Mouse (Mus musculus) adrenal gland (tissue): Measurements from ENCODE around the gene Nuak2.

Experiments
- intact Hi-C: fragments of 180-260 bp; cut with DNase I; formaldehyde crosslinking; loops from one replicate; pipeline ENCODE4 v1.15.1; 2025

Nuak2 gene

DNA sequence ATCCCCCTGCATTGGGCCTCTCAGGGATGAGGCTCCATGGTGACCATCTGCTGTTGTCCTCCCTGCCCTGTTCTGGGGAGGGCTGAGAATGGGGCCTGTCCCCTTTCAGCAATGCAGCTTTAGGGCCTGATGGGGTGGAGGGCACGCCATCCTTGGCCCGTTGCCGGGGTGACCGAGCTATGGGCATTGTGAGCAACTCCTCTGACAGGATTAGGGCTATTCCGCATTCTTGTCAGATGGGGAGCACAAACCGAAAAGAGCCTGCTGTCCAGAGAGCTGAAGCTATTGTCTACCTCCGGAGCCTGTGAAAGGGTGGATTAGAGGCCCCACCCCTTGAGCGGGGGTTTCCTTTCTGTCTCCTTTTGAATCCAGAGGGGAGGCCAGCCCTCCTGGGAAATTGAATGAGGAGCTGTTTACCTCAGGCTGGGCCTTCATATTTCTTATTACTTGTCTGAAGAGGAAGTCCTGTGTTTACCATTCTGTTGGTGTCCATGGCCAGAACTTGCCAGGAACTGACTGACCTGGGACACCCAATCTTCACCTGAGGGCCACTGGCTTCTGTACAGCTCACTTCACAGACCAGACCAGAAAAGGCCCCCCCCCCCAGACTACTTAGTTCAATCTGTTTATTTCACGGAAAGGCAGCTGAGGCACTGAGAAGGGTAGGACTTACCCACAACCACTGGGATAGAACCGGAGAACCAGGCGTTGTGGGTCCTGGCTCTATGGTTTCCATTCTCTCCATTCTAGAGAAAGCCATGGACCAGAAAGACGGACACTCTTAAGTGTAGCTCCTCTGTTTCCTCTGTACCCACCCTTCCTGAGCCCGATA, 7.0 kb downstream of the Nuak2 start:
- intact Hi-C loops = no loop called here

DNA sequence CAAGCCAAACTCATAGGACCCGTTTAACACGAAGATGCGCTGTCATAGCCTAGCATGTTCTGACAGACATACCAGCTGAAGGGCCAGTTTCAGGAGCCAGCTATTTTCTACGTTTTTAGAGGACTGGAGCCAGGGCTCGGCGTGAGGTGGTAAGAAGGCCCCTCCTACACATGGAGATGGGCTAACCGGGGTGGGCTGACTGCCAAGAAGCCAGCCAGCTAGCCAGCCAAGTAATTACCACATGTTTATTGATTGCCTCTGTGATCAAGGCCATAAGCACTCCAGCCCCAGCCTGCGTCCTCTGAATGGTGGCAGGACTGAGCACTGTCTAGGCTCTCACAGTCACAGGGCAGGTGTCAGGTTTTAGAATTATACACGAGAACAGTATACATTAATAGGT, 10.9 kb downstream of the Nuak2 start:
- intact Hi-C loops = no loop called here

DNA sequence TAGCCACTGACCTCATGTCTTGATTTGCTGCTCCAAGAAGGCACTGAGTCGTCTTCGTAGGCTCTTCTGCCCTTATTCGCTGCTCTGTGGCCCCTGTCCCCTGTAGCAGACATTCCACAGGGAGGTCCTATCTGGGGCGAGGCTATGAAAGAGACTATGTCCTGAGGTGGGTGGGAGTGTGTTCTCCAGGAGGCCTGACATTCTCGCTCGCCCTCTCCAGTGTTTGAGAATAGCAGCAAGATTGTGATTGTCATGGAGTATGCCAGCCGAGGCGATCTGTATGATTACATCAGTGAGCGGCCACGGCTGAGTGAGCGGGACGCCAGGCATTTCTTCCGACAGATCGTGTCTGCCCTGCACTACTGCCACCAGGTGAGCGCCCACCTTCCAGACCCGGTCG, 11.6 kb downstream of the Nuak2 start:
- intact Hi-C loops = no loop called here

DNA sequence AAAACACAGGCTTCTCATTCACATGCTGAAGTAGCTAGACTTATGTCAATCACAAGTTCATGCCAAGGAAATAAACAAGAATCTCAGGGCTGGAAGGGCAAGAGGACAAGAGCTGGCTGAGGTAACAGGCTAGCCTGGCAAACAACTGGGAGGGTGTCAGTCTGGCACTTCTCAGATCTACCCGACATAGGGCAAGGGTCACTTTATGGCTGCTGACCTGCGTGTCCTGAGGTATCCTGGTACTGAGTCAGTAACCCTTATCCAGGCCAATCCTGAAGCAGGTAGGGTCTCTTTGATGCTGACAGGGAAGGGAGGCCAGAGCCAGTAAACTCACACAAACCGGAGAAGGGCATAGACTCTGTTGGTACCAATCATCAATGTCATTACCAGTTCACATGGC, 12.6 kb downstream of the Nuak2 start:
- intact Hi-C loops = no loop called here

DNA sequence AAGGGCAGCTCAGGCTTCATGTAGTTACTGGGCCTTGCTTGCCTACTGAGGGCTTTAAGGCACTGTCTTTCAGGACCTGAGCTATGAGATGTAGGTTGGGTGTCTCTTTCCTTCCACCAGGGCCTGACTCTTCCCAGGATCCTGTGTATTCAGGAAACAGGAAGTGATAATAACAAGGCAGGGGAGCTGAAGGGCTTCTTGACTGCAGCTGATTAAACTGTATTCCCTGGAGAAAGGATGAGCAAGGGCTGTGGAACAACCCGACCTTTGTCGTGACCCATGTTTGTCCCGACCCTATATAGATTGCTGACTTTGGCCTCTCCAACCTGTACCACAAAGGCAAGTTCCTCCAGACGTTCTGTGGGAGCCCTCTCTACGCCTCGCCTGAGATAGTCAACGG, 13.7 kb downstream of the Nuak2 start:
- intact Hi-C loops = no loop called here

DNA sequence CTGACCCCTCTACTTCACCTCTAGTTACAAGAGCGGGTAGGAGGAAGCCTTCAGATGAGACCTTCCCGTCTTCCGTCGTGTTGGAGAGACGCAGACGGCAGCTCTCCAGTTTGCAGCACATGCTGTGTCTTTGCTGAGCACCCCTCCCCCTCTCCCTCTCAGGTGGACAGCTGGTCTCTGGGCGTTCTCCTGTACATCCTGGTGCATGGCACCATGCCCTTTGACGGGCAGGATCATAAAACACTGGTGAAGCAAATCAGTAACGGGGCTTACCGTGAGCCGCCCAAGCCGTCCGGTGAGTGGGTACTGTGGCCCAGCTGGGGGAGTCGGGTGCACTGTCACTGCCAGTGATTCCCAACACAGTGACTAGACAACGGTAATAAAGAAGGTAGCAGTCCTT, 14.5 kb downstream of the Nuak2 start:
- intact Hi-C loops = no loop called here

DNA sequence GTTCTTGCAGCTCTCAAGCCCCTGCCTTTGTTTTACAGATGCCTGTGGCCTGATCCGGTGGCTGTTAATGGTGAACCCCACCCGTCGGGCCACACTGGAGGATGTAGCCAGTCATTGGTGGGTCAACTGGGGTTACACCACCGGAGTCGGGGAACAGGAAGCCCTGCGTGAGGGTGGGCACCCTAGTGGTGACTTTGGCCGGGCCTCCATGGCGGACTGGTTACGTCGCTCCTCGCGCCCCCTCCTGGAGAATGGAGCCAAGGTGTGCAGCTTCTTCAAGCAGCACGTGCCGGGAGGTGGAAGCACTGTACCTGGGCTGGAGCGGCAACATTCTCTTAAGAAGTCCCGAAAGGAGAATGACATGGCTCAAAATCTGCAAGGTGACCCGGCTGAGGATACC, 15.4 kb downstream of the Nuak2 start:
- intact Hi-C loops = no loop called here

DNA sequence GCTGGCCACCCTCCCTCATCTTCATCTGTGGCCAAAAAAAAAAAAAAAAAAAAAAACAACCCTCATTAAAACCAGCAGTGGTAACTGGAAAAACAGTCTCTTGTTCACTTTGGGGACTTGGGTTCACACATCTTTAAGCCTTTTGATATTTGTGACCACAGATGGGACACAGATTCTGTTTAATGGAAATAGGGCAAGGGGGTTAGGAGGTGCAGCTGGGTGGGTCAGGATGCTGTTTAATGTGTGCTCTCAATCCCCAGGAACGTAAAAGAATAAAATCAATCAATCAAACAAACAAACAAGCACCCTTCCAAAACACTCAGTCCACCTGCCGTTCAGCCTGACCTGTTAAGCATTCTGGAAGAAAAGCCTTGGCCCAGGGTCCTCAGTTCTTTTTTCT, 17.3 kb downstream of the Nuak2 start:
- intact Hi-C loops = no loop called here

DNA sequence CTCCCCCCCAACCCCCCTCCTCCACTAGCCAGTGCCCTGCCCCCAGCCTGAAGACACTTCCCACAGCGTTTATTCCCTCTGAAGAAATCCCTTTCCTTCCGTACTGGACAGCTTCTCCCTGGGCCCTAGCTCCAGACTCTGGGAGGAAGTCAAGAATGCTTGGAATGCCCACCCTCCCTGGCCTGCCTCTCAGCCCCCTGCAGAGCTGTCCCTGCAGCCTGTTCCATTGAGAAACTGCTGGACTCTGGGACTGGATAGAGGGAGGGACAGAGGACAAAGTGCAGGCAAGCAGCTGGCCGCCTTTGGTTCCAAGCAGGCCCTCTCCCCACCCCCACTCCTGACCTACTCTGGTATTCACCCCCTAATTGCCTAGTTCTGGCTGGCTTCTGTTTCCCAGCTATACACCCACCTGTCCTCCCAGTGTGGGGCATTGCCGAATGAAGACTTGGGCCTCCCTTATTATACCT, 17.8 kb downstream of the Nuak2 start:
- intact Hi-C loops = no loop called here

DNA sequence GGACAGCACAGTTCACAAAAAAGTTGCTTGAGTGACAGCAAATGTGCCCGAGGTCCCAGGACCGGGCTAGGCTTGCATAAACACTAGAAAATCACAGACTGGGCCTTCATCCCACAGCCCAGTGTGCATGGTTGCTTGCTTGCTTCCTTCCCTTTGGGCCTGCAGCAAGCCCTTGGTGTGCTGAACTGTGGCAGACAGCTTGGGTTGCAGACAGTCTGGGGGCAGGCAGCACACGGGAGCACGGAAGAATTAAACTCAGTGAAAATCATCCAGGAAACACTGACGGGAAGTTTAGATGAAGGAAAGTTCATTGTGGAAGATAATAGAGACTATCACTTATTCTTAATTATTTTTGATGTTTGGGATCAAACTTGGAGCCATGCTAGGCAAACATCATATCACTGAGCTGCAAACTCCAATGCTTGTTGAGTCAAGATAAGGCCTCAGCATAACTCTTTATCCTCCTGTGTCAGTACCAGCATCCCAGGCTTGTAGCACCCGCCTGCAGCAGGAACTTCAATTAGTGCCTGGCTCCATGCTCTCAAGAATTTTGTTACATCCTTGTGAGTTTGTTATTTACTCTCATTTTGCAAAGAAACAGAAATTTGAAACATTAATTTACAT, 18.4 kb downstream of the Nuak2 start:
- intact Hi-C loops = no loop called here

DNA sequence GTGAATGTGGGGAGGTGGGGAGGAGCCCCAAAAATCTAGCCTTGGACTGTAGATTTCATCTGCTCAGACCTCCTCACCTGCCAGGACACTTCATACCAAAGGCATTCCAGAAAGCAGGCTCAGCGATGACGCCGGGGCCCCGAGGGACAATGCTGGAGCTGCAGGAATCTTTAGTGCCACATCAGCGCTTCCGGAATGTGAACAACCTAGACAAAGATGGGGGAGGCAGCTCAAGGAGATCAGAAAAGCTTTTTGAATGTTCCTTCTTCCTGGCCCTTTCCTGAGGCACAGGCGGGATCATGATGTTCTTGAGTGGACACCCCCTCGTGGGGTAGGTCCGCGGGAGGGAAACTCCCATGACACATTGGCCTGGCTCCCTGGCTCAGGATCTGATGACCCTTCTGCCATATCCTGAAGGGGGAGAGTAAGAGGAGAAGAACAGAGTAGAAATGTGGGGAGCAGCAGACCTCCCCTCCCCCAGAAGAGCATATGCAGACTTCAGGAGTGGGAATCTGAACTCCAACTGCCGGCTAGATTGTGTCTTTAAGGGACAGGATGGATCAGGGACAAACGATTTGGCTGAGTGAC, 19.5 kb downstream of the Nuak2 start:
- intact Hi-C loops = no loop called here

DNA sequence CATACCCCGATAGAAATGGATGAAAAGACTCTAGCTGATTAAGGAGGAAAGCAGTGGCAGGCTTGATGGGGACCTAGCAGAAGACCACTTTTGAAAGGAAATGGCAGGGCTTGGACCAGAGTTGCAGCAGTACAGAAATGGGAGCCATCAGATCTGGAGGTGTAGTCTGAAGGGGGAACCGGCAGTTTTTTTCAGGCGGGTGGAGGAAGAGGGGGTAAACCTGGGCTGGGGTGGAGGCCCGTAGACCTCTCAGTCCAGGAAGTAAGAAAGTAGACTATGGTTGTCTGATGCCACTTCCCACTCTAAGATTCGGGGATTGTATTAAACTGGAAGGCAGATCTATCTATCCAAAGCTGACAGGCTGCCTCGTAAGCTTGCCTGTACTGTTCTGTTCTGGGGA, 21.0 kb downstream of the Nuak2 start:
- intact Hi-C loops = no loop called here

DNA sequence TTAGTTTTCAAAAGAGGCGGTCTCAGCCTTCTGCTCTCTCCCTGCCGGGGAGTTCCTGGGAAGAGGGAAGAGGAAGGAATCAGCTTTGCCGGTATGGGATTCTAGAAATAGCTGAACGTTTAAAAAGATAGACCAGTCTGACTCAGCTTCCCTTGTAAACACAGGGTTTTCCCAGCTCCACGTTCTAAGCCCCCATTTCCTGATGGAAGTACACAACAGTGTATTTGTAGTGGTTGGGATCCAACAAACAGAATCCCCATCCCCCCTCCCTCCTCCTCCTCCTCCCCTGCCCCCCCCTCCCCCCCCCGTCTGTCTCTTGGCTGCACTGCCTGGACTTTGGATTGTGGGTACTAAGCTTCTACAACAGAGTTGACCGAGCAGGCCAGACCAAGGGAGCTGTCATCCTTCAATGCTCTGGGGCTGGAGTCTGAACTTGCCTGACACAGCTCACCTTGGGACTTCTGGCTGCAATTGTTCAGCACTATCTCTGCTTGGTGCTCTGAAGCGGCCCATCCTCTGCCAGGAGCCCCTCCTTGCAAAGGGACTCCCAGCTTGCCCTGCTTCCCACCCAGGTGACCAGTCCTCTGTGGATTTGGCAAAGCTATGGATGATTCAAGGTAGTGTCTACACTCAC, 22.2 kb downstream of the Nuak2 start:
- intact Hi-C loops = no loop called here

DNA sequence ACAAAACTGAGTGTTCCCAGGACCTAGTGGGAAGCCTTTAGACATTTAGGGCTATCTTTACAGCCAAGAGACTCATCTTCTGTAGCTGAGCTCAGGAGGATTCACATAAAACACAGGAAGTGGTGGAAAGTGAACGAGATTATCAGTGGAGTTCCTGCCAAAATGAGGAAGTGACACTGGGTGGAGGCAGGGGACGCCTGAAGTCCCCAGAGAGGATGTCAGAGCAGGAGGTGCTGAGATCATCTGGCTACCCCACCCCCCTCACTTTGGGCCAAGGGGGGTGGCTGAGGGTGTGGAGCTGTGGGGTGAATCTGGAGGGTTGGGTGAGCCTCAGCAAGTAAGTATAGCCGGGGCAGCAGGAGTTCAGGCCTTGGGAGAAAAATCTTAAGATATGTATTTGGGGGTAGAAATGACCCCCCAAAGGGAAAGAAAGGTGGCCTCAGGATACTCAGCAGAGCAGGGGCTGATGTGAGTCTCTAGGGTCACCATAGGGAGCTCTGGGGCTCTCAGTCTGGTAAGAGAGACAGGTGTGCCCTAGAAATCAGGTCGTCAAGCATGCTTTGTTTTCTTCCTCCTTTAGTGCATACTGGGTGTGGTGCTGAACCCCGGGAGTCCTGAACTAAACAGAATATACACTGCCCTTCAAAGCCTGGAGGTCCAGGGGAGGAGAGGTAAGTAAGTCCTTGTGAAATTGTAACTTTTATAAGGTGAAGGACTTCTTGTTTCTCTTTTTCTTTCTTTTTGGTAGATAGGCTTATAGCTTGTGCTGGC, 26.0 kb downstream of the Nuak2 start:
- intact Hi-C loops = no loop called here

DNA sequence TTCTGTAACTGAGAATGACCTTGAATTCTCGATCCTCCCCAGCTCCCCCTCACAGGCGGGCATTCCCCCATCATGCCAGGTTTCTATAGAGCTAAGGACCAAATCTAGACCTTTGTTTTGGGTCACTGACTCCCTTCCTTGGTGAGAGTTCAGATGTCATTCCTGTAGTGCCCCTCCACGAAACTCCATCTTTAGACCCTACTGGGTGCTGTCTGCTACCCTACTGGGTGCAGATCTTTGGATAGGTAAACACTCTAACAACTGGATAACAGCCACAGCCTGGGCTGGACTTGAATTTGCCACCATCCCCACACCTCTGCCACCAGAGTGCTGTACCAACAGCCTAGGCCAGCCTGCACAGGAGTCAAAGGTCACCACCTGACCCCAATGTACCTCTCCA, 26.6 kb downstream of the Nuak2 start:
- intact Hi-C loops = no loop called here

DNA sequence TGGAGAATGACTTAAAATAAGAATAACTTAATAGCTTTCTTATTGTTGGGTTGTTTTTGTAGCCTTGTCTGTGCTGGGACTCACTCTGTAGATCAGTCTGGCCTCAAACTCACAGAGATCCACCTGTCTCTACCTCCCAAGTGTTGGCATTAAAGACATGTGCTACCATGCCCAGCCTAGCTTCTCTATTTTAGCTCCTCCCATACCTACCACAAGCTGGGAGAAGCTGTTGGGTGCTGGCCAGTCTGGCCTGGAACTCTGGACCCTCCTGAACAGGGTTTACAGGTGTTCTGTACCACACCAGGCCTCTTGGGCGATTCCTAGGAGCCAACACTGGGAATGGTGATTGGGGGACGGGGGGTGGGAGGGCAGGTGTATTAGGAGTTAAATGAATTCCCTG, 27.3 kb downstream of the Nuak2 start:
- intact Hi-C loops = no loop called here

DNA sequence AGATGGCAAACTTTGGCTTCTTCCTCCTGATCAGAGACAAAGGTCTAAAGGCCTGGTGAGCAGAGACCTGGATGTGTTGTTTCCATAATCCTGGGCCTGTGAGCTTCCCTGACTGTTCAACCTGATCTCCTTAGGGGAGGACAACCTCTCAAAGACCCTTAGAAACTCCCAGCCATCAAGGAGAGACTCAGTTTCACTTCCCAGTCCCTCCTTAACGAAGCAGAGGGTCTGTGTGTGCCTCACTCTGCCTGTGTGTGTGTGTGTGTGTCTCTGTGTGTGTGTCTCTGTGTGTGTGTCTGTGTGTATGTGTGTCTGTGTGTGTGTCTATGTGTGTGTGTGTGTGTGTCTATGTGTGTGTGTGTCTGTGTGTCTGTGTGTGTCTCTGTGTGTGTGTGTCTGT, 27.7 kb downstream of the Nuak2 start:
- intact Hi-C loops = no loop called here

DNA sequence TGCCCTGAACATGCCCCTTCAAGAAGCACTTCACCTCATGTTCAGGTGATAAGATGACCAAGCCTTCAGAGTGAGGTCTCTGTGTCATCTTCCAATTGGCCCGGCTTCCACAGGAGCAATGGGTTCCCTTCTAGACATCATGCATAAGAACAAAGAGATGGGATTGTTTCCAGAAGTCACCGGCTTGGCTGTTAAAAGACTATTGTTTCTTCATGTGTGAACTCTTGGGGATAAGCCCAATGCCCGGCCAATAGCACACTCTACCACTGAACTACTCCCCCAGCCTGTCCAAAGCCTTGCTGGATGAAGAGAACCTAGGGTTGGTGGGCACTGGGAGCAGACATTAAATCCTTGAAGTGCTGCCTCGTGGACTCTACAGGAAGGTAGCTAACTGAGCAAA, 29.6 kb downstream of the Nuak2 start:
- intact Hi-C loops = no loop called here

DNA sequence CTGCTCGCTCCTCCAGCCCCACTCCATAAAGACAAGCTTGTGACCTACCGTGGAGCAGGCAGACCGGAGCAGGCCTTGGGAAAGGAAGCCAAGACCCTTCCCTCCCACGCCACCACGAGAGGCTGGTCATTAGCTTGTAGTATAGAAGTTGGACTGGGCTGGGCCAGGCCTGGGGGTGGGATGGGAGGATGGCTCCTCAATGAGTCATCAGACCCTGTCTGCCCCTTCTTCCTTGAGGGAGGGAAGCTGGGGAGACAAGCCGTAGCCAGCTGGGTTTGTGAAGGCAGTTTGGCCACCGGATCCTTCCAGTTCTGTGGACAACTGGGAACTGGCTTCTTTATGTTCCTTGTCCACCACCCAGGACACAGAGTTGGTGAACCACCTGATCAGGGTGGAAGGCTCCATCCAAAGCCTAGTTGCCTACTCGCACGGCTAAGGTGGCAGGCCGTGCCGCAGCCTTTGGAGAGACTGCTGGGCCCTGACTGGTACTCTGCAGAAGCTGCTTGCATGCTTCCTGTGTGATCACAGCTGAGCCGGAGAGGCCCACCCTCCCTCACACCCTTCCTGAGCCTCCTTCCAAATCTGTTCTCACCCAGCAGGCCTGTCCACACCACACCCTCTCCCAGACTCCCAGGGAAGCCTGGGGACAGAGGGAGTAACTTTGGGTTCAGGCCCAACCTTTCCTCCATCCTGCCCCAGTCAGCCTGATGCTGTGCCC, 30.4 kb downstream of the Nuak2 start:
- intact Hi-C loops = no loop called here

DNA sequence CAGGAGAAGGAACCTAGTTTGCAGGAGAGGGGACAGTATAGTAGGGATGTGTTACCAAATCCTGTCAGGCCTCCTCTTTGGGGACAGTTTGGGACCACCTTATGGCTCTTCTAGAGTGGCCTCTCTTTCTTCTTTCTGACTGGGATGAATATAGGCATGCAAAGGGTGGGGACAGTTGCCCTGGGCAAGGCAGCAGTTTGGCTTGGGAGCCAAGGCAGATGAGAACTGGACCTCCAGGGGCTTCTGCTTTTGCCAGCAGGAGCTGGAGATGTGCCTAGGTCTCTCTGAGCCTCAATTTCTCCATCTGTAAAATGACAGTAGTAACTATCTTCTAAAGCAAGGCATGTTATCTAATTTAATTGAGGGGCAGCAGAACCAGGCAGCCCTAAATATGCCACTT, 31.0 kb downstream of the Nuak2 start:
- intact Hi-C loops = no loop called here

DNA sequence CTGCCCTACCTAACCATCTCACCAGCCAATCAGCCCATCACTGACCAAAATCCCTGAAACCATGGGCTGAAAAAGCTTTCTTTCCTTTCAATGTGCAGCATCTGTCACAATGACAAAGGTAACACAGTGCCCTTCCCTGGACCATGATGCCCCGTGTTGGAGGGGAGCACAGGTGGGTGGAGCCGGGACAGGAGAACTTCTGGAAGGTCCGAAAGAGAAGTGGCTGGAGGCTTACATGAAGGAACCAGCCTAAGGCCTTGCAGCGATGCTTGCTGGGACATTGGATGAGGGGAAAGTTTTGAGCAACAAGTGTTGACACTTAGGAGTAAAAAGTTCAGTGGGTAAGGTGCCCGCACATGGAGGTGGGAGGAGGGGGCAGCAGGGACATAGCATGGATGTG, 32.5 kb downstream of the Nuak2 start:
- intact Hi-C loops = no loop called here
